Mouse (Mus musculus) megakaryocyte-erythroid progenitor cell, adult 5-6 weeks (primary cell): ENCODE data around the gene Lrp5. TPM values are rescaled to one million over a fixed set of nuclear protein-coding genes. Genes with fewer than 3 reads are reported as not detected.
"Not testable (repeated sequence)": the region's sequence is repeated elsewhere in the genome, so short reads cannot be mapped to it uniquely, and the experiment has no call there.

ENCODE experiments used
- ATAC-seq: replicated peaks from 2 replicates; pipeline ENCODE4 v1.8.0; 2016; ENCODE audit warnings: mild to moderate bottlenecking, inconsistent platforms; ENCODE audit not compliant: severe bottlenecking, poor library complexity, low FRiP score, low TSS enrichment
- total RNA-seq, 2 experiments: library from RNA; stranded (forward) in 1 of 2; stranded (reverse) in 1 of 2; fragments of 200-1000, 215-1000 nt in 1 of 2; fragments of >200 nt in 1 of 2; fragmentation: Nextera tagmentation in 1 of 2; gene quantifications; 2 replicates each; pipeline ENCODE4 v1.2.3; 2014 to 2017

Gene Lrp5
- total RNA-seq, 2 experiments from 2014 or later = 5.4 to 10.2 TPM

- ATAC-seq = no peak
These were observed 56.3 kb downstream of the Lrp5 start for GRCm38 (mm10) chr19:3630027-3630426.

- no peak for ATAC-seq
These were observed 58.1 kb downstream of the Lrp5 start for GRCm38 (mm10) chr19:3628223-3628622.

GRCm38 (mm10) chr19:3625111-3625510 is 61.3 kb downstream of the Lrp5 start:
- no peak for ATAC-seq

DNA sequence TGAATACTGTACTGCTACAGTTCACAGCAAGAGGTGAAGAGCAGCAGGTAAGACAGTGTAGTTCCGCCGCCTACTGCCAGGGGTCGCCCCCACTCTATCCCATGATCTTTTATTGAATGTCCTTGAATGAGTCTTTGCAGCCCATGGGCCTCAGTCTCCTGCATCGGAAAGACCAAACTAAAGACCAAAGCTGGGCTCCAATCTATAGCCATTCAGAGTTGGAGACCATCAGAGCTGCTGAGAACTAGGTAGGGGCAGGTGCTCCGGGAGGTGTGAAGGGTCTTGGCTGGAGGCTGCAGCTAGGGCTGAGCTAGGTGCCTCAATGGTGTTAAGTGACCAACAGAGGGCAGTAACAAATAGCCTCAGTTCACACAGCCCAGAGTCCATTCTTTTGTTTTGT is 62.5 kb downstream of the Lrp5 start:
- ATAC-seq = peak; percentile 88

DNA sequence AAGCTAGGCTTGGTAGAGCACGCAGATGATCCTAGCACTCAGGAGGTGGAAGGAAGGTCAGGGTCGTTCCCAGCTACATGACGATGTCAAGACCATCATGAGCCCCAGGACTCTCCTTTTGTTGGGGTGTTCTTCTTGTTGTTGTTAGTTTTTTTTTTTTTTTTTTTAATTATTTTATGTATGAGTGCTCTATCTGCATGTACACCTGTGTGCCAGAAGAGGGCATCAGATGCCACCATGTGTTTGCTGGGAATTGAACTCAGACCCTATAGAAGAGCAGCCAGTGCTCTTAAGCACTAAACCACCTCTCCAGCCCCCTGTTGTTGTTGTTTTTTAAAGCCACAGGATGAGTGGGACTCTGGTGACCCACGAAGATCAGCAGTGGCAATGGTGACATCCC is 63.1 kb downstream of the Lrp5 start:
- ATAC-seq = no peak

DNA sequence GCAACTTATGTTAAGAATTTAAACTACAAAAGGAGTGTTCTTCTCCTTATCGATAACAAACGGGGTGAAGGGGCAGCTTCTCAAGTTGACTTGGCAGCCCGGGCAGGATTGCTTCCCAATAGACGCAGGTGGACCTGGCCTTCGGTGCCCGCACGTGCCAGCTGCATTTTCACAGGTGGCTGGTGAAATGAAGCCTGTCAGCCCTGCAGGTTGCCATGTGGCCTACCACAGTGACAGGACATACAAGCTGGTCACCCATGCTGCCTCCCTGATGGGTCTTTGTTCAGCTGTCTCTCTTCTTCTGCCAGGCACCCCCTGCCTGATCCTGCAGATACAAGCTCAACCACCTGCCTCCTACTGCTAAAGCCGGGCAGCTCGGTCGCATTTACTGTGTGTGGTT is 65.5 kb downstream of the Lrp5 start:
- ATAC-seq = no peak

DNA sequence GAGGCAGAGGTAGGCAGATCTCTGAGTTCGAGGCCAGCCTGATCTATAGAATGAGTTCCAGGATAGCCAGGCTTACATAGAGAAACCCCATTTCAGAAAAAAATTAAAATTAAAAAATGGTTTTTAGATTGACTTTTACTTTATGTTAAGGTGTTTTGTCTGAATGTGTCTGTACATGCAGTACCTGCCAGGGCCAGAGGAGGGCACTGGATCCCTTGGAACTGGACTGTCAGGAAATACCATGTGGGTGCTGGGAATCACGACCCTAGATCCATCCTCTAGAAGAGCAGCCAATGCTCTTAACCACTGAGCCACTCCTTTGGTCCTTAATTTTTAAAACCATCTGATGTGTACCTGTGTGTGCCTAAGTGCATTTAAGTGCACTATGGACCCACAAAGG is 67.0 kb downstream of the Lrp5 start:
- ATAC-seq = no peak

DNA sequence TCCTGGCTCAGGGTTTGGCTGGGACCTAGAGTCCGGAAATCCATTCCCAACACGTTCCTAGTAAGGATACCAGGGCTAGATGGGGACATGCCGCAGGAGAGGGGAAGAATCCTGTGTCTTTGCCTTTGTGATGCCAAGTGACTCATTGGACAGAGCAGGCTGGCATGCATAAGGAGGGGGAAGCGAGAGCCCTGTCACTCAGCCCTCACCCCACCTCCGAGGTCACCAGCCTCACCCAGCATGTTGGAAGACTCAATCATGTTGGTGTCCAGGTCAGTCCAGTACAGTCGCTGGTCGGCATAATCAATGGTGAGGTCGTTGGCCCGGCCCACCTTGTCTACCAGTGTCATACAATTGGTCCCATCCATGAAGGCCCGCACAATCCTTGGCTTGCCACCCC is 72.4 kb downstream of the Lrp5 start:
- no peak for ATAC-seq

GRCm38 (mm10) chr19:3612534-3613273 is 73.7 kb downstream of the Lrp5 start:
- ATAC-seq = no peak

DNA sequence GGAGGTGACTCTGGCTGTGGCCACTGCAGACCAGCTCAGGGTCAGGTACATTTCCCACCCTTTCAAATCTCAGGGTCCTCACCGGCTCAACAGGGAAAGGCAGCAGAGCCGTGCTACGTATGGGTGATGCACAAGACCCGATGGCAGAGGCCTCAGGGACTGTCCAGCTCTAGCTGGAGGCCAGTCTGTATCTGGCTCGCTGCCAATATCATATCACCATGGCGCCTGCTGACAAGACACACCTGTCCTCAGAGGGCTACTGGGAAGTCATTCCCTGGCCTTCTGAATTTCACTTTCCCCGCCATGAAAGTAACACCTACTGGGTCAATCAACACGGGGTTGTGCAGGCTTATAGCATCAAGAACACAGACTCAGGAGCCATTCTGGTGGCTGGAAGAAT is 74.6 kb downstream of the Lrp5 start:
- no peak for ATAC-seq

- ATAC-seq = 0 out of 2 replicates have a peak, but pooled peaks have one; percentile 58
These were observed 75.5 kb downstream of the Lrp5 start for GRCm38 (mm10) chr19:3610886-3611285.

DNA sequence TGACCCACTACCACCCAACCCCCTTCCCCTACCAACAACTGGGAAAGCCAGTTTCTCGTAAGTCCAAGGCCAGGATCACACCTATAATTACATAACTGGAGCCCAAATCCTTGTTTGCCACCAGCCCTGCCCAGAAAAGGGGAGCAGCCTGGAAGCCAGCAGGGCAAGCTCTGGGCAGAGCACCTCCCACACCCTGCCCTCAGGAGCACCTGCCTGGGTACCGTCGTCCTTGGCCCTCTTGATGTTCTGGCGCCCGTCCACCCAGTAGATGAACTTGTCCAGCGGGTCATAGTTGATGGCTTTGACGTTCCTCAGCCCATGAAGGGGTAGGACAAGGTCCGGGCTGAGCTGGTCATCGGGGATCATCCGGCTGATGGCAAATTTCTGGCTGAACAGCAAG is 76.5 kb downstream of the Lrp5 start:
- ATAC-seq = no peak

- ATAC-seq = no peak
These were observed 92.0 kb downstream of the Lrp5 start for GRCm38 (mm10) chr19:3594316-3594715.

GRCm38 (mm10) chr19:3593379-3594055 is 92.8 kb downstream of the Lrp5 start:
- no peak for ATAC-seq

DNA sequence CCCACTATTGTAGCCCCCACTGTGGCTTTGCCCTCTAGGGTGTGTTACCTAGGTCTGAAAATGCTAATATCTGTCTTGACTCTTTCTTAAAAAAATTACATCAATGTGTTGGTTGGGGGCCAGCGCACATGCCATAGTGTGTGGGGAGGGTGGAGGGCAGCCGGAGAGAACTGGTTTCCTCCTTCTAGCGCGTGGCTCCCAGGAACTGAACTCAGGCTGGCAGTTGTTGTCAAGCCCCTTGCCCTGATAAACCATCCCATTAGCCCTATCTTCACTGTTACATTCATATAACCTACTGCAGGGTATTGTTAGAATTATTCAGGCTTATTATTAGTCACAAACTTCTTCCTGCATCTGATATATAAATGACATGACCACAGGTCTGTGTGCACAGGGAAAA is 96.4 kb downstream of the Lrp5 start:
- ATAC-seq = peak; percentile 59

DNA sequence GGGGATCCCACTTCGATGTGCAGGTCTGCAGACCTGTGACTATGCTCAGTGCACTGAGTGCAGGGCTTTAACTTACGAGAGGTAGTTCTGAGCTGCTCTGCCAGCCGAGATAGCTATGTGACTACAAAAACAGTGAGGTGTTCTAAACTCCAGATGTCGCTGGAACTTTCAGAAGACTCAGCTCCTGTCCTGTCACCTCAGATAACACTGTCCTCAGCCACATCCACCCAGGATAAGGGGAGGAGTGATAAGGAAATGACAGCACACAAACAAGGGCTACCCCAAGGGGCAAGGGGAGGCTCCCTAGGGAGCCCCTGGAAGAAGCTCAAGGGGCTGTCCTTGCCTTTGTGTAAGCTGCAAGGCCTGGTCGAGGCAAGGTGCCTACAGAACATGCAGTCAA is 96.8 kb downstream of the Lrp5 start:
- ATAC-seq = peak; percentile 86

GRCm38 (mm10) chr19:3587729-3588128 is 98.6 kb downstream of the Lrp5 start:
- ATAC-seq = not testable (repeated sequence)

DNA sequence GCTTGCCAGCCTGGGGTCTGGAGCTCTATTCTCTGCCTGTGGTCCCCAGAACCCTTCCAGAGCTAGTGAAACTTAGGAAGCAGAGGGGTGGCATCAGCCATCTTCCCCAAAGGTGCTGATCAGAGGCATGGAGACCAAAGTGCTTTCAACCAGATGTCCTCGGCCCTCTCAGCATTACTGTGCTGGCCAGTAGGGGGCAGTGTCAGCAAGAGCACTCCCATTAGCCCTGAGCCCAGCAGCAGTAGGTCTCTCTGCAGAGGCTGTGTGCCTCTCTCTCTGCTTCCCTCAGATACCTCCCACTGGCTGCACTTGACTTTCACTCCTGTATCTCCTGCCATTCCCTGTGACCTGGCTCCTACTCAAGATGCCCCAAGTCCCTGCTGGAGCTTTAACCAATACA is 99.8 kb downstream of the Lrp5 start:
- peak; percentile 45; the same call in 1 of the 2 replicates for ATAC-seq

DNA sequence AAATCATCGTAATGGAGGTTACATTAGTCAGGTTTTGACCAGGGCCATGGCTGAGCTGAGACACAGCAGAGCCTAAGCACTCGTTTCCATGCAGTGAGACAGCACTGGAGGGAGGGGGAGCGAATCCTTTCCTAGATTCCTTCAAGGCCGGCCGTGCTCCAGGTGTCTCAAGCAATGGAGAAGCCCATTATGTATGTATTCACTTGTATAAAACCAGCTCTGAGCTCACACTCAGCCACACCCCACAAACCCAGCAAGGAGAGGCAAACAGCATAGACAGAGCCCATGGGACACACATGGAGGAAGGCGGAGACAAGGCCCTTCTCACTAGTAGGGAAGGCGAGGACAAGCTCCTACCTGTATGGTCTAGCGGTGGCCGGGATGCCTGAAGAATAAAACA is 100.3 kb downstream of the Lrp5 start:
- ATAC-seq = no peak

DNA sequence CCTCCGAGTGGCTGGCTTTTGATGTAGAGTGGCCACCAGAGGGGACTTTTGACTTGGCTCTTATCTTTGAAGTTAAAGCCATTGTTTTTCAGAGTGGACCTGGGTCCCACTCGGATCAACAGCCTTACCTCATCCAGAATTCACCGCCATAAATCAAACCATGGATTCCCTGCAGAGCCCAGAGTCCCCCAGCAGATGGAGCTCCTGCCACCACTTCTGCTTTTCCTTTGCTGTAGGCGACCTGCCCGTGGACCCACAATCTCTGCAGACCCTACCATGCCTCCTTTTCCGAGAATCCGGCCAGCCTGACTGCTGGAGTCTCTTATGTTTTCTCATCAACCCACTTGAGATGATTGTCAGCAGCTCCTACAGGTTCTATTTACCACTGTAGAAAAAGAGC is 105.0 kb downstream of the Lrp5 start:
- ATAC-seq = peak; percentile 69

DNA sequence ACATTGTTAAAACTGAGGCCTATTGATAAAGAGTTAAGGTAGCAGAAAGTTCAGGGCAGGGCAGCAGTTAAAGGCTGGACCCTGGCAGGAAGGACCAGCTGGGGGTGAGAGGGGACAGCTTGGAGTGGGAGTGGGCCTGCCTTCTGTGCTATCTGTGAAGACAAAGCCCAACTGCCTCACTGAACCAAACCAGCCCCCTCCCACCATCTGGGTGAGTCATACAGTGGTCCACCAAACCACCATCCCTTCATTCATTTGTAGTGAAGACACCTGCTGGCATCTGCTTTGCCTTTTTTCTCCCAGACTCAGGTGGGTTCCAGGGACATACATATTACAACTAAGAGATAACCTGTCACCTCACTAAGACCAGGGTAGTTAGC is 108.5 kb downstream of the Lrp5 start:
- no peak for ATAC-seq
